Mouse (Mus musculus): ENCODE data around the gene Ptgfrn. TPM values are rescaled to one million over a fixed set of nuclear protein-coding genes. Genes with fewer than 3 reads are reported as not detected.

Gene Ptgfrn
- polyA plus RNA-seq, 1 experiment = 4.5 TPM

DNA sequence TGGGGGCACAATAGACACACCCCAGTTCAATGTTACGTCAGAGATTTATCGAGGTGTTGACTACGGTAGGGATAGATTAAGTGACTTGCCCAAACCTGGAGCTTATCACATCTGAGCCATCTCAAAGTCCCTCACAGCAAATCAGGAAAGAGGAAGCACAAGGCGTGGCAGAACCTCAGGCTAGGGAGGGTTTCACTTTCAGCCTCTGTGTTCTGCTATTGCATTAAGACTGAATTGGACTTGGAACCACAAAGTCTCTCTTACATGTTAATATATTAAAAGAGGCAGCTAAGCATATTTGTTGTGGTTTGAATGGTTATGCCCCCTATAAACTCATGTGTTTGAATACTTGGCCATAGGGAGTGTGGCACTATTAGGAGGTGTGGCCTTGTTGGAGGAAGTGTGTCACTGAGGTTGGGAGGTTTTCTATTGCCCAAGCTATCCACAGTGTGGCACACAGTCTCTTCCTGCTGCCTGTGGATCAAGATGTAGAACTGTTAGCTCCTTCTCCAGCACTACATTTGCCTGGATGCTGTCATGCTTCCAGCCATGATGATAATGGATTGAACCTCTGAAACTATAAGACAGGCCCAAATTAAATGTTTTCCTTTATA lies 99.4 kb downstream of the Ptgfrn start:
- Histone ChIP-seq H3K27me3 (ENCODE audit: control insufficient read depth, insufficient read depth, low read length) (no peaks in the 10 kb centered on the region), H3K4me1 (ENCODE audit: control insufficient read depth, insufficient read depth, low read length) (no peaks in the 10 kb centered on the region), H3K4me3 (replicated peaks; ENCODE audit: insufficient read depth, low read depth, low read length) (no peak overlapping the region), H3K27ac (ENCODE audit: insufficient read depth, low read length) (no peak overlapping the region)
- DNase-seq = no peak
- WGBS = 95% methylated on average over 4 of the region's 4 CpGs
- TF ChIP-seq POLR2A (IDR thresholded peaks at IDR 0.05; ENCODE audit: borderline replicate concordance, insufficient read depth, low read length) (no peak), CTCF (IDR thresholded peaks at IDR 0.05; ENCODE audit: borderline replicate concordance, insufficient read depth, low read depth, low read length) (no peak)

DNA sequence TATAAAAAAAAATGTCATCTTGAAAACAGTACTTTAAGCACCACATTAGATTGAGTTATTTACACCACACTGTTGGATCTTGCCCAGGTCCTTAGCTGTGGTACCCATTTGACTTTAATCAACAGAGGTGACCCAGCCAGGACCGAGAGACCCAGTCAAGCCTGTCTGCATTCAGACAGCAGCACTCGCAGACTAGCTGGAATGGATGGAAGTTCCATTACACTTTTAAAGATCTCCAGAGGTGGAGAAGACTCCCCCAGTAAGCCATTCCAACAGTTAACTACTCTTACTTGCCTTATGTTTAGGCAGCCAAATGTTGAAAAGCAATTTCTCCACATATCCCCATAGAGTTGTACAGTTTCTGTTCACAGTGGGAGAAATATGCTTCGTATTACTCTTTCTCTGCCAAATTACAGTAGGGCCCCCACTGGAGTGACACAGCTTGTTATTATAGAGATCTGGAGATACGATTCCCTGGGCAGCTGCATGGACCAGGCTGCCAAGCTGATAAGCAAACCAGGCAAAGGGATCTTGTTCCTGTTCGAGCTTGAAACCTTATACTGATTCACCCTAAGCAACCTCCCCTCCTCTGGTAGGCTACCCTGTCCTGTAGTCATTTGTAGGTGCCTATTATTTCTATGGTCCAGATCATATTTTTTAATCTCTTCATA lies 102.8 kb downstream of the Ptgfrn start:
- Histone ChIP-seq H3K4me3 (replicated peaks; ENCODE audit: insufficient read depth, low read depth, low read length) (no peak overlapping the region), H3K27ac (ENCODE audit: insufficient read depth, low read length) (no peak overlapping the region), H3K27me3 (ENCODE audit: control insufficient read depth, insufficient read depth, low read length) (no peaks in the 10 kb centered on the region), H3K4me1 (ENCODE audit: control insufficient read depth, insufficient read depth, low read length) (no peaks in the 10 kb centered on the region)
- TF ChIP-seq CTCF (IDR thresholded peaks at IDR 0.05; ENCODE audit: borderline replicate concordance, insufficient read depth, low read depth, low read length) (no peak), POLR2A (IDR thresholded peaks at IDR 0.05; ENCODE audit: borderline replicate concordance, insufficient read depth, low read length) (no peak)
- WGBS = 54% methylated on average over 5 of the region's 5 CpGs
- no peak for DNase-seq

DNA sequence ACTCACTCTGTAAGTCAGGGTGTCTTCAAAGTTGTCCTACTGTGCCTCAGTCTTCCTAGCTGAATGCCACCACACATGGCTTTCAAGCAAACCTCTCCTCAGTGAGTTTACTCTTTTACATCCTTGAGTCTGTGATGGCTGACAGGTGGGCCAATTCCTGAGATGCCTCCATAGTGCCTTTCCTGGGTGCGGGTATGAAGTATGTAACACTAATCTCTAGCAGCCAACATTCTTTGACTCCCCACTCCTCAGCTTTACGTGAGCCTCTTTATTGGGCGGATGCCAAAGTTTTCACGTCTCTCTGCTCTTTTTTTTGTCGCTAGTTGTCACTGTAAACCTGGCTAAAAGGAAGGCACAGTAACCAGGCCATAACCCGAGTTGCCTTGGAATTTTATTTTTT lies 104.7 kb downstream of the Ptgfrn start:
- no peaks in the 10 kb centered on the region for H3K4me1 ChIP-seq (ENCODE audit: control insufficient read depth, insufficient read depth, low read length)
- no peaks in the 10 kb centered on the region for H3K27me3 ChIP-seq (ENCODE audit: control insufficient read depth, insufficient read depth, low read length)
- TF ChIP-seq POLR2A (IDR thresholded peaks at IDR 0.05; ENCODE audit: borderline replicate concordance, insufficient read depth, low read length) (no peak), CTCF (IDR thresholded peaks at IDR 0.05; ENCODE audit: borderline replicate concordance, insufficient read depth, low read depth, low read length) (no peak)
- H3K4me3 ChIP-seq (replicated peaks; ENCODE audit: insufficient read depth, low read depth, low read length) = no peak overlapping the region
- WGBS = 70% methylated on average over 6 of the region's 6 CpGs
- DNase-seq = no peak
- no peak overlapping the region for H3K27ac ChIP-seq (ENCODE audit: insufficient read depth, low read length)

DNA sequence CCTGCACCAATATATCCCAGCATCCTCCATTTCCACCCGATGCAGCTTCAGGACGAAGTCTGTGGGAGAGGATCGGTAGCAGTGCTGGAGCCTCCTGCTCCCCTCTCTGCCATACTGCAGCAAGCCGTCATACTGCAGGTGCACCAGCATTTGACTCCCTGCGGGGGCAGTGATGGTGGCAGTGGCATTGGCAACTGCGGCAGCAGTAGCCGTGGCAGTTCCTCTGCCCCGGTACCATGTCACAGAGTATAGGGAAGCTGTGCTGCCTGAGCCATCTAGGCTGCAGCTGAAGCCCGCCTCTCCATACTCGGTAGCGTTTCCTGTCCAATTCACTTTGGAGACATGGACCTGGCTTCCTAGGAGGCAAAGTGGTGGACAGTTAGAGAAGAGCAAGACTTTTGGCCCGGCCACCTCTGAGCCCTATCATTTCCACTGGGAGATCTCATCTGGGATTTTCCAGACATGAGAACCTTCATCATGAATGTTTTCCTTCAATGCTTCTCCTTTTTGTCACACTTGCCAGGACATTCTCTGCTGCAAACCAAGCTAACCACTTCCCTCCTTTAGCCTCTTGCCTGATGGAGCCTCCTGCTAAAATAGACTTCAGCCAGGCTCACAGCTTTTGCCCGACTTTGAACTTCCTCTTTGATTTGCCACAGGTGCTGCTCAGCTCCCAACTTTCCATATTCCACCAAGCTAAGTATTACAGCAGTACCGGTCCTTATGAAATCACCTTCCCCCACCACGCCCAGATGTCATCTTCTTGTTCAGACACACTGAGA lies 106.3 kb downstream of the Ptgfrn start:
- Histone ChIP-seq H3K4me3 (replicated peaks; ENCODE audit: insufficient read depth, low read depth, low read length) (no peak overlapping the region), H3K4me1 (ENCODE audit: control insufficient read depth, insufficient read depth, low read length) (no peaks in the 10 kb centered on the region), H3K27ac (ENCODE audit: insufficient read depth, low read length) (no peak overlapping the region), H3K27me3 (ENCODE audit: control insufficient read depth, insufficient read depth, low read length) (no peaks in the 10 kb centered on the region)
- WGBS = 90% methylated on average over 15 of the region's 15 CpGs
- TF ChIP-seq CTCF (IDR thresholded peaks at IDR 0.05; ENCODE audit: borderline replicate concordance, insufficient read depth, low read depth, low read length) (no peak), POLR2A (IDR thresholded peaks at IDR 0.05; ENCODE audit: borderline replicate concordance, insufficient read depth, low read length) (no peak)
- no peak for DNase-seq

DNA sequence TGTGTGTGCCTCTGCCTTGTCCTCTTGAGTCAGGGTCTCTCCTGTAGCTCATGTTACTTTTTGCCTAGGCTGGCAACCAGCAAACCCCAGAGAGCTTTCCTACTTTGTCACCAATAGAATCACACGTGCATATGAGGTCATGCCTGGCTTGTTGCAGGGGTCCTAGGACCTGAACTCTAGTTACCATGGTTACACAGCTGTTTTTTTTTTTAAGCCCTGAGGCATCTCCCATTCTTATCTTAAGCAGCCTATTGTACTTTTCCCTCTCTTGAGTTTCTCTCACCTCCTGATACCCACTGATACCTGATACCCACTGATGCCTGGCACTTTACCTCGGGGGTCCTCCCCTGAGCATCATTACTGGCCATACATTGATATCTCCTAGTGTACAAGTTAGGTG lies 110.3 kb downstream of the Ptgfrn start:
- H3K27ac ChIP-seq (ENCODE audit: insufficient read depth, low read length) = no peak overlapping the region
- no peaks in the 10 kb centered on the region for H3K27me3 ChIP-seq (ENCODE audit: control insufficient read depth, insufficient read depth, low read length)
- TF ChIP-seq CTCF (IDR thresholded peaks at IDR 0.05; ENCODE audit: borderline replicate concordance, insufficient read depth, low read depth, low read length) = no peak
- TF ChIP-seq POLR2A (IDR thresholded peaks at IDR 0.05; ENCODE audit: borderline replicate concordance, insufficient read depth, low read length) = no peak
- no peak overlapping the region for H3K4me3 ChIP-seq (replicated peaks; ENCODE audit: insufficient read depth, low read depth, low read length)
- no peaks in the 10 kb centered on the region for H3K4me1 ChIP-seq (ENCODE audit: control insufficient read depth, insufficient read depth, low read length)
- 41% methylated on average over 2 of the region's 2 CpGs for WGBS
- DNase-seq = no peak

DNA sequence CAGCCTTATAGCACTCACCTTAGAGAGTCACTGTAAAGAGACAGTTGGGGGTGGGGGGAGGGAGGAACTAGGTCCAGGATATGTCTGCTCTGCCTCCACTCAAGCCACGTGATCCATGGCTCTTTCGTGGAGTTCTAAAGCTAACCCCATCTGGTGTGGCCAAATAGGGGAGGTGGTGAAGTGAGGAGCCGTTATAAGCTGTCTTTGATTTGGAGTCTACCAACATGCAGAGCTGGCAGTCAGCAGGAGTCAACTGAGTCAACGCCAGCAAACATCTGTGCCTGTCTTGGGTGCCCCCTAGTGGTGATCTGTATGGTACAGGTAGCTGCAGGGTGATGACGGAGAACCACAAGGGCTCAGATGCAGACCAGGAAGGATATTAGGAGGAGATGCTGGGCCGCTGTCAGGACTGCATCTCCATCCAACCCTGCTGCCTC lies 111.2 kb downstream of the Ptgfrn start:
- peak; percentile 31 to 44 for DNase-seq
- TF ChIP-seq POLR2A (IDR thresholded peaks at IDR 0.05; ENCODE audit: borderline replicate concordance, insufficient read depth, low read length) (no peak), CTCF (IDR thresholded peaks at IDR 0.05; ENCODE audit: borderline replicate concordance, insufficient read depth, low read depth, low read length) (peak; percentile 64; the same call in 1 of the 2 replicates)
- Histone ChIP-seq H3K4me1 (ENCODE audit: control insufficient read depth, insufficient read depth, low read length) (no peaks in the 10 kb centered on the region), H3K4me3 (replicated peaks; ENCODE audit: insufficient read depth, low read depth, low read length) (no peak overlapping the region), H3K27ac (ENCODE audit: insufficient read depth, low read length) (no peak overlapping the region), H3K27me3 (ENCODE audit: control insufficient read depth, insufficient read depth, low read length) (no peaks in the 10 kb centered on the region)
- WGBS = 30% methylated on average over 6 of the region's 6 CpGs

DNA sequence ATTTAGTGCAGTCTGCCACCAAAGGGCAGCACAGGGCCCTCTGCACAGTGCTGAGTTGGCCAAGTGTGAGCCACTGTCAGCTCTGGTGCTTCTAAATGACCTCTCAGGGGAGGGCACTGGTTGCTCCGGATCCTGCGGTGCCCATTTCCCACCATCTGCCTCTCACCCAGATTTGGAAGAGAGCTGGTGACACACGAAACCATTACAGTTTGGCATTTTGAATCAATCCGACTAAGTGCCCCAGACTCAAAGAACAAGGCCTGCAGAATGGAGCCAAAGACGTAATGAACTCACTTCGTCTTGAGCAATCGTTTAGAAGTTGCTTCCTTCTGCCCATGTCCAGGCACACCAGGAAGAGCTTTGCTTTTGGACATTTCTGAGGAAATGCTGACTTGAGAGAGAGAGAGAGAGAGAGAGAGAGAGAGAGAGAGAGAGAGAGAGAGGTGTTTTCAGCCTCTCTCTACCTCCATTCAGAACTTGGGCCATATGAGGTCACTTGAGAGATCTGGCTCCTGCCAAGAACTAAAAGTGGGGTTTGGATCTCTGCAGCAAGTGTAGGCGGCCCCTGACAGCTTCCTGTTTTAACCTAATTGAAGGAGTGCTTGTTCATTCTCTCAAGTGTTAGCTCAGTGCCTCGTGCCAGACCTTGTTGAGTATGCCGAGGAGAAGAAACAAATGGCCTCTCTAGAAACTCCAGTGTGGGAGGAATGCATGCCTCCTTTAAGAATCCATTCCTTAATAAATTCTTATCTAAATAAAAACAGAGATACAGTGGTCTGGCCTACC lies 112.1 kb downstream of the Ptgfrn start:
- Histone ChIP-seq H3K4me1 (ENCODE audit: control insufficient read depth, insufficient read depth, low read length) (no peaks in the 10 kb centered on the region), H3K27ac (ENCODE audit: insufficient read depth, low read length) (no peak overlapping the region), H3K4me3 (replicated peaks; ENCODE audit: insufficient read depth, low read depth, low read length) (no peak overlapping the region), H3K27me3 (ENCODE audit: control insufficient read depth, insufficient read depth, low read length) (no peaks in the 10 kb centered on the region)
- DNase-seq = no peak
- no peak for TF ChIP-seq CTCF (IDR thresholded peaks at IDR 0.05; ENCODE audit: borderline replicate concordance, insufficient read depth, low read depth, low read length)
- TF ChIP-seq POLR2A (IDR thresholded peaks at IDR 0.05; ENCODE audit: borderline replicate concordance, insufficient read depth, low read length) = no peak
- 41% methylated on average over 10 of the region's 10 CpGs for WGBS

Data from cerebellum, adult 2 months (tissue).